Mouse (Mus musculus) ES-Bruce4 (cell line): ENCODE data around the gene Muc4.

Experiments
- CTCF ChIP-seq: IDR thresholded peaks from one replicate; pipeline ENCODE4 v1.8.1; 2011; ENCODE audit warnings: low read depth, low read length
- EP300 ChIP-seq: IDR thresholded peaks from 2 replicates; pipeline ENCODE4 v1.6.1; 2011; ENCODE audit warnings: low read depth, low read length; ENCODE audit not compliant: insufficient read depth
- POLR2A ChIP-seq: IDR thresholded peaks from one replicate; pipeline ENCODE4 v1.8.1; 2011; ENCODE audit warnings: low read length; ENCODE audit not compliant: insufficient read depth

- TF ChIP-seq CTCF = no peak
- no peak for TF ChIP-seq POLR2A
- TF ChIP-seq EP300 = no peak
These were observed 49.2 kb downstream of the Muc4 start for GRCm38 (mm10) chr16:32784840-32785239.
